7 mouse cellular contexts compared by ENCODE assay signal in genomic region chr11:69099177-69099914, GRCm38 (mm10). TPM values are rescaled to one million over a fixed set of nuclear protein-coding genes. Genes with fewer than 3 reads are reported as not detected.
DNase-seq lines count a peak whose midpoint lies in the region; ATAC-seq and TF ChIP-seq lines count a peak whose summit lies in the region.

No protein-coding gene starts in this region.

- H3K4me3 ChIP-seq in G1E (ENCODE audit: low read depth, low read length) = peak overlapping the region; percentile 73
- H3K4me3 ChIP-seq in forebrain, embryonic 14.5 days (ENCODE audit: low read depth, low read length) = peak overlapping the region; percentile 46

- H3K4me1 ChIP-seq in G1E (ENCODE audit: insufficient read depth, low read depth, low read length) = peaks cover 67% of the 10 kb centered on the region
- H3K4me1 ChIP-seq in forebrain, embryonic 14.5 days (ENCODE audit: control insufficient read depth, insufficient read depth, low read length) = peaks cover 42% of the 10 kb centered on the region

- no peak for DNase-seq in G1E (ENCODE audit: low spot score)
- peak; percentile 88 for DNase-seq in adrenal gland, postnatal 14 days
- DNase-seq in forebrain, embryonic 14.5 days (ENCODE audit: low spot score) = peak; percentile 65
- DNase-seq in heart, postnatal 4 days = peak; percentile 93
- DNase-seq in layer of hippocampus, postnatal 14 days (ENCODE audit: low spot score in 2 of 2) = peak; percentile 73 to 87
- DNase-seq in lung, postnatal 4 days = peak; percentile 91
- DNase-seq in spleen, postnatal 4 days (ENCODE audit: low spot score in 2 of 2) = peak; percentile 40 to 74

- WGBS in forebrain, embryonic 14.5 days = 1% methylated on average over 22 of the region's 22 CpGs

- no peaks in the 10 kb centered on the region for H3K9me3 ChIP-seq in G1E (replicated peaks)
- H3K9me3 ChIP-seq in forebrain, embryonic 14.5 days (replicated peaks; ENCODE audit: control insufficient read depth, low read length) = no peaks in the 10 kb centered on the region

- H3K36me3 ChIP-seq in G1E (replicated peaks) = peaks cover 47% of the 10 kb centered on the region
- H3K36me3 ChIP-seq in forebrain, embryonic 14.5 days (ENCODE audit: control insufficient read depth, insufficient read depth, low read length) = peaks cover 35% of the 10 kb centered on the region

- no peak for TF ChIP-seq CTCF in G1E (IDR thresholded peaks at IDR 0.05; ENCODE audit: low read depth, low read length)

- peak overlapping the region; percentile 71 for H3K9ac ChIP-seq in forebrain, embryonic 14.5 days (ENCODE audit: low read length)

- H3K27ac ChIP-seq in forebrain, embryonic 14.5 days (ENCODE audit: low read depth, low read length) = peak overlapping the region; percentile 63

- H3K4me2 ChIP-seq in forebrain, embryonic 14.5 days (ENCODE audit: low read length) = peak overlapping the region; percentile 84

- H3K27me3 ChIP-seq in G1E (ENCODE audit: insufficient read depth, low read length) = no peaks in the 10 kb centered on the region
- H3K27me3 ChIP-seq in forebrain, embryonic 14.5 days (replicated peaks; ENCODE audit: control insufficient read depth, insufficient read depth, low read length) = no peaks in the 10 kb centered on the region

- no peak for ATAC-seq in G1E (ENCODE audit: extremely low read depth, insufficient number of reproducible peaks, low FRiP score, poor library complexity, severe bottlenecking)
- no peak for ATAC-seq in forebrain, embryonic 14.5 days

RNA-seq across cellular contexts. Expression of gene Per1, which starts 4.3 kb away (rescaled TPM):
- total RNA-seq in G1E (2014; fragmentation: Nextera tagmentation) (55.2 and 55.5 TPM in 2 replicates), G1E (2017) (8.9 TPM in 2 replicates)
- polyA plus RNA-seq in G1E (2012) = 40.6 TPM in 2 replicates
- 116 and 118 TPM in 2 replicates for total RNA-seq in adrenal gland, postnatal 14 days (2021)
- polyA plus RNA-seq in forebrain, embryonic 14.5 days (2014; fragmentation: Nextera tagmentation; extraction: Ambion mirVana) = 6.8 and 11.6 TPM in 2 replicates
- total RNA-seq in heart, postnatal 4 days (2021) = 10 to 100 TPM; 42.6 to 55.6 TPM
- 10 to 100 TPM; 84.4 to 86.8 TPM for total RNA-seq in layer of hippocampus, postnatal 14 days (2021)

RNA-seq across cellular contexts. Expression of gene Vamp2, which starts 11.1 kb away (rescaled TPM):
- total RNA-seq in G1E (2014; fragmentation: Nextera tagmentation) (98.4 and 104 TPM in 2 replicates), G1E (2017) (4.4 and 5.8 TPM in 2 replicates)
- polyA plus RNA-seq in G1E (2012) = 31.8 and 32.8 TPM in 2 replicates
- total RNA-seq in adrenal gland, postnatal 14 days (2021) = 111 and 139 TPM in 2 replicates
- polyA plus RNA-seq in forebrain, embryonic 14.5 days (2014; fragmentation: Nextera tagmentation; extraction: Ambion mirVana) = 124 and 188 TPM in 2 replicates
- 10 to 100 TPM; 80.2 to 84.6 TPM for total RNA-seq in heart, postnatal 4 days (2021)
- 1,000 to 10,000 TPM; 1,073 to 1,118 TPM for total RNA-seq in layer of hippocampus, postnatal 14 days (2021)

RNA-seq across cellular contexts. Expression of gene Hes7, which starts 20.9 kb away (rescaled TPM):
- total RNA-seq in G1E (2014; fragmentation: Nextera tagmentation) (0.53 TPM in 1 of 2 replicates, not detected in the other), G1E (2017) (0.22 TPM in 1 of 2 replicates, not detected in the other)
- polyA plus RNA-seq in G1E (2012) = 1.2 and 2.0 TPM in 2 replicates
- total RNA-seq in adrenal gland, postnatal 14 days (2021) = 0.37 TPM in 1 of 2 replicates, not detected in the other
- 0.23 and 0.24 TPM in 2 replicates for polyA plus RNA-seq in forebrain, embryonic 14.5 days (2014; fragmentation: Nextera tagmentation; extraction: Ambion mirVana)
- under 1 TPM; 0.23 to 0.29 TPM for total RNA-seq in heart, postnatal 4 days (2021)
- total RNA-seq in layer of hippocampus, postnatal 14 days (2021) = under 1 TPM; 0.46 to 0.62 TPM

RNA-seq across cellular contexts. Expression of gene 9130213A22Rik, which starts 23.0 kb away (rescaled TPM):
- total RNA-seq in G1E (2014; fragmentation: Nextera tagmentation) = 1.4 TPM in 2 replicates
- 0.17 and 0.82 TPM in 2 replicates for total RNA-seq in G1E (2017)
- 0.10 and 0.25 TPM in 2 replicates for polyA plus RNA-seq in G1E (2012)
- 0.38 and 0.41 TPM in 2 replicates for total RNA-seq in adrenal gland, postnatal 14 days (2021)
- polyA plus RNA-seq in forebrain, embryonic 14.5 days (2014; fragmentation: Nextera tagmentation; extraction: Ambion mirVana) = 0.14 TPM in 2 replicates
- under 1 TPM; 0.29 to 0.65 TPM for total RNA-seq in heart, postnatal 4 days (2021)
- under 1 TPM; 0.88 to 0.95 TPM for total RNA-seq in layer of hippocampus, postnatal 14 days (2021)

RNA-seq across cellular contexts. Expression of gene Aloxe3, which starts 26.4 kb away (rescaled TPM):
- total RNA-seq in G1E (2014; fragmentation: Nextera tagmentation) (1.3 TPM in 1 of 2 replicates, not detected in the other), G1E (2017) (0.16 TPM in 1 of 2 replicates, not detected in the other)
- 0.01 TPM in 1 of 2 replicates, not detected in the other for polyA plus RNA-seq in G1E (2012)
- total RNA-seq in adrenal gland, postnatal 14 days (2021) = 1.2 and 1.6 TPM in 2 replicates
- polyA plus RNA-seq in forebrain, embryonic 14.5 days (2014; fragmentation: Nextera tagmentation; extraction: Ambion mirVana) = 0.94 and 2.1 TPM in 2 replicates
- under 1 TPM in 1 of 2 experiments, not detected in 1; 0.45 TPM for total RNA-seq in heart, postnatal 4 days (2021)
- total RNA-seq in layer of hippocampus, postnatal 14 days (2021) = 1 to 10 TPM; 2.9 to 5.7 TPM
